Mouse (Mus musculus): ENCODE results near the gene Olfr1415.

DNA sequence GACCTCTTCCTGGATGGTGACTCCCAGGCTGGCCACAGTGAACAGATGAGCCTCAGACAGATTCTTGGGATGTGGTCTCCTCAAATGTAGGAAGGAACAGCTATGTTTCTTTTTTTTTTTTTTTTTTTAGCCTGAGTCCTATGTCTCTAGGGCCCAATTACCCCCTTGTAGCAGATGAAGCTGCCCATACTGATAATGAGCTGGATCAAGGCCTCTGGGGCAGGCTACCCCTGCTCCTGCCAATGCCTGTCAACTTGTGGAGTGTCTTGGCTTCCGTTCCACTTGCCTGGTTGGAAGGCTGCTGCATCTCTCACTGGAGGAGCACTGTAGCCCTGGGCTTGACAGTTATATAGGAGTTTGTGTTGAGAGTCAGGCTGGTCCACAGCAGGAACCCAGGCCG, at the start of gene Olfr1415:
- TF ChIP-seq POLR2A (IDR thresholded peaks at IDR 0.05; ENCODE audit: low read depth, low read length) (no peak), CTCF (IDR thresholded peaks at IDR 0.05; ENCODE audit: borderline replicate concordance, insufficient read depth, low read length) (no peak)
